Mouse (Mus musculus): Measurements from ENCODE around the gene Pclo. TPM values are rescaled to one million over a fixed set of nuclear protein-coding genes. Genes with fewer than 3 reads are reported as not detected.

Pclo gene
- 4.7 TPM for polyA plus RNA-seq (2014; fragmentation: Illumina TruSeq; extraction: RNeasy Lipid Tissue Mini Kit (QIAGEN cat#74804))

DNA sequence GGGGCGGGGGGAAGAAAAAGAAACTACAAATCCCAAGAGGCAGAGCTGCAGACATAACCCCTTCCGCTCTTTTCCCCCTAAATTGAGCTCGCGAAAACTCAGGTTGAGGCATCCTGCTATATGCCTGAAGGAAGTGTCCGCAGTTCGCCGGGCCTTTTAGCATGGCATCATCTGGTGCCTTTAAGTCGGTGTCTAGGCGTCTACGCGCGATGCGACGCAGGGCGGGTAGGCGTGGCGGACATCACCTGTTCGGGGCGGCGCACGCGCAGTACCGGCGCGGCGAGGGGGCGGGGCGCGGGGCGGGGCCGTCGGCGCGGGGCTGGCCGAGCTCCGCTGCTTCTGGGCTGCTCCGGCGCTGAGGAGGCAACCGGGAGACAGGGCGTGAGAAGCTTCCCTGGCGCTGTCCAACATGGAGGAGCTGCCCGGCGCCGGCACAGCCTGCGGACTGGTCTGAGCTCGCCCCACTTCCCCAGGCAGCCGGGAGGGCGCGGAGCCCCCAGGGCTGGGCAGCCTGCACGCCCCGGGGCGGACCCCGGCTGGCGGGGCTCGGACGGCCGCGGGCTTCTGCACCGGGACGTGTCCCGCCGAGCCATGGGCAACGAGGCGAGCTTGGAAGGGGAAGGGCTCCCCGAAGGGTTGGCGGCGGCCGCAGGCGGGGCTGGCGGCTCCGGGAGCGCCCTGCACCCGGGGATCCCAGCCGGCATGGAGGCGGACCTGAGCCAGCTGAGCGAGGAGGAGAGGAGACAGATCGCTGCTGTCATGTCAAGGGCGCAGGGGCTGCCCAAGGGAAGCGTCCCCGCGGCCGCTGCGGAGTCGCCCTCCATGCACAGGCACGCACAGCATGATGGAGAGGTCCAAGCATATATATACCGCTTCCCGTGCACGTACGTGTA, at the start of gene Pclo:
TSS of gene Pclo (plus strand) at position 288 of the 893 bp plus-strand sequence.

Measured in ovary, adult 10 weeks (tissue).